Mouse (Mus musculus) ES-CJ7 (cell line): ENCODE results near the gene Alox5.

Source experiments
- DNase-seq: peaks from one replicate; pipeline ENCODE4 v3.0.0; 2011; ENCODE audit warnings: low read depth, low spot score

Alox5 gene

GRCm38 (mm10) chr6:116417518-116418315 is 43.3 kb downstream of the Alox5 start:
- peak; percentile 10 for DNase-seq

- DNase-seq, result no peak
Measured at GRCm38 (mm10) chr6:116416000-116416552, 44.9 kb downstream of the Alox5 start.

GRCm38 (mm10) chr6:116415126-116415676 is 45.8 kb downstream of the Alox5 start:
- no peak for DNase-seq

GRCm38 (mm10) chr6:116412546-116413325 is 48.2 kb downstream of the Alox5 start:
- no peak for DNase-seq

GRCm38 (mm10) chr6:116411716-116412115 is 49.3 kb downstream of the Alox5 start:
- DNase-seq, result no peak

- DNase-seq, result no peak
Measured at GRCm38 (mm10) chr6:116410436-116410835, 50.5 kb downstream of the Alox5 start.

GRCm38 (mm10) chr6:116407956-116408657 is 52.9 kb downstream of the Alox5 start:
- DNase-seq, result no peak

GRCm38 (mm10) chr6:116407216-116407615 is 53.8 kb downstream of the Alox5 start:
- no peak for DNase-seq

- no peak for DNase-seq
Measured at GRCm38 (mm10) chr6:116406680-116407079, 54.3 kb downstream of the Alox5 start.

- no peak for DNase-seq
Measured at GRCm38 (mm10) chr6:116406152-116406551, 54.8 kb downstream of the Alox5 start.

GRCm38 (mm10) chr6:116405715-116406114 is 55.3 kb downstream of the Alox5 start:
- no peak for DNase-seq

- DNase-seq, result no peak
Measured at GRCm38 (mm10) chr6:116405243-116405642, 55.7 kb downstream of the Alox5 start.

- no peak for DNase-seq
Measured at GRCm38 (mm10) chr6:116402426-116402825, 58.6 kb downstream of the Alox5 start.

GRCm38 (mm10) chr6:116401746-116402423 is 59.1 kb downstream of the Alox5 start:
- no peak for DNase-seq

GRCm38 (mm10) chr6:116398136-116398535 is 62.8 kb downstream of the Alox5 start:
- no peak for DNase-seq

GRCm38 (mm10) chr6:116397621-116398020 is 63.4 kb downstream of the Alox5 start:
- no peak for DNase-seq

GRCm38 (mm10) chr6:116394916-116395648 is 65.9 kb downstream of the Alox5 start:
- no peak for DNase-seq

GRCm38 (mm10) chr6:116389481-116389880 is 71.5 kb downstream of the Alox5 start:
- DNase-seq, result no peak

GRCm38 (mm10) chr6:116388068-116388467 is 72.9 kb downstream of the Alox5 start:
- DNase-seq, result no peak

GRCm38 (mm10) chr6:116386506-116386905 is 74.5 kb downstream of the Alox5 start:
- no peak for DNase-seq
